Mouse (Mus musculus): ENCODE data around the gene Psg16.
"Not testable (repeated sequence)": the region's sequence is repeated elsewhere in the genome, so short reads cannot be mapped to it uniquely, and the experiment has no call there.

The Psg16 gene

GRCm38 (mm10) chr7:17090058-17090585 is 16.3 kb downstream of the Psg16 start:
- no peak for DNase-seq (ENCODE audit: low spot score in 2 of 2)

DNA sequence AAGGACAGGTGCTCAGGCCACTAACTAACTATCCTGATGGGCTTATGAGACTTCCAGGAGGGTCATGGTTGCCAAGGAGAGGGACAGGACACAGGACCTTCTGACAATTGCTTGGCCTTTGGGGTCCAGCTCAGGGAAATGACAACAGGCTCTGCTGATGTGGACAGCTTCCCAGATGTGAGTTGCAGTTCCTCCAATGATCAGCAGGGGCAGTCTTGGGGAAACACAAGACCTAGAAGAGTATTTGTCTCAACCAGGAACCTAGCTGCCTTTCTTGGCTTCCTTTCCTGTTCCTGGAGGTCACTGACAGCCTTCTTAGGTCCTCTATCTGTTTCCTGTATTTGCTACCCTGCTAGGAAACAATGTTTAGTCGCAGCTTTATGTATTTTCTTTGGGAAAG is 17.4 kb downstream of the Psg16 start:
- peak in 1 of 2 experiments; percentile 52 for DNase-seq (ENCODE audit: low spot score in 2 of 2)

DNA sequence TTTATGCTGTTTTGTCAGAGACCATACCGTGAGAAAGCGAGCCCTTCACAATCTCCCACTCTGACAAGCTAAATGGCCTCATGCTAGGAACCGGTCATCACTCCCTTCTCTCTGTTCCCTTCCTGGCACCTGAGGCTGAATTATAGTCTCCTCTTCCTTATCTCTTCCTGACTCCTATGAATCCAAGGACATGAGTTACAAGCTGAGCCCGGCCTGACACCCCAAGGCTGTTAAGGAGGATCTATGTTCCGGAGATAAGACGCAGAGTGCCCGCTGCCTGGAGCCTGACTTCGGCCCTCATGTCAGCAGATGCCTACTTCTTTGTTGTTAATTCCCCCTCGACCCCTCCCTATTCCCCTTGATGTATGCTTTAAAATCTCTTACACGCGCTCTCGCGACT is 27.8 kb downstream of the Psg16 start:
- not testable (repeated sequence) for DNase-seq (ENCODE audit: low spot score in 2 of 2)

DNA sequence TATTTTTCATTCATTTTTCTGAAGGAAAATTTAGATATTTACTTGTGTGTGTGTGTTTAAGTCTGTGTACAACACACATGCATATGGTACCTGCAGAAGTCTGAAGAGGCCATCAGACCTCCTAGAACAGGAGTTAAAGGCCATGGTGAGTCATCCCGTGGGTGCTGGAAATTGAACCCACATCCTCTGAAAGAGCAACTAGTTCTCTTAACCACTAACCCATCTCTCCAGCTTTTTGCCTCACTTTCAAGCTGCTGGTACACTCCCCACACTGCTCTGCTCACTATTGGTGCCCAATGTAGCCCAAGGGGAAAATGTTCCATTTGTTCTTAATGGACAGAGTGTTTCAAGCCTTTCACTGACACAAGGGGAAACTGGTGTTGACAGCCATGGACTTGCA is 61.5 kb downstream of the Psg16 start:
- DNase-seq (ENCODE audit: low spot score in 2 of 2) = no peak

- DNase-seq (ENCODE audit: low spot score in 2 of 2) = no peak
Measured at GRCm38 (mm10) chr7:17149931-17150330, 76.1 kb downstream of the Psg16 start, which contains the start of gene Ceacam3. TSS of gene Ceacam3 (plus strand) at chr7:17150282.

DNA sequence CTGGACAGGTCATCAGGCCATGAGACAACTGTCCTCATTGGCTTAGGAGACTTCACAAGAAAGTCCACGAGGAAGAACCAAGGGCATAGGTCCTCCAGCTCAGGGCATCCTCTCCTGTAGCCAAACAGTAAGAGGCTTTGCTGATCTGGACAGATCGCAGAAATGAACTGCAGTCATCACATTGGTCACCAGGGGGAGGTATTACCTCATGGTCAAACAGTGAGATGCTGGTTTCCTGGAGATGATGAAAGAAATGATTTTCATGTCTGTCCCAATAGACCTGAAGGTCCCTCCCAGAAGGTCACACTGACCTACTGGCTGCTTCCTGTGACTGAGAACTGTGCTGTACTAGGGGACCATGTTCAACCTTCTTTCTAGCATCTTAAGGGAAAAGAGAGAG is 81.8 kb downstream of the Psg16 start:
- DNase-seq (ENCODE audit: low spot score in 2 of 2) = peak in 1 of 2 experiments; percentile 30

- DNase-seq (ENCODE audit: low spot score in 2 of 2) = no peak
Measured at GRCm38 (mm10) chr7:17156885-17157677, 83.2 kb downstream of the Psg16 start.

DNA sequence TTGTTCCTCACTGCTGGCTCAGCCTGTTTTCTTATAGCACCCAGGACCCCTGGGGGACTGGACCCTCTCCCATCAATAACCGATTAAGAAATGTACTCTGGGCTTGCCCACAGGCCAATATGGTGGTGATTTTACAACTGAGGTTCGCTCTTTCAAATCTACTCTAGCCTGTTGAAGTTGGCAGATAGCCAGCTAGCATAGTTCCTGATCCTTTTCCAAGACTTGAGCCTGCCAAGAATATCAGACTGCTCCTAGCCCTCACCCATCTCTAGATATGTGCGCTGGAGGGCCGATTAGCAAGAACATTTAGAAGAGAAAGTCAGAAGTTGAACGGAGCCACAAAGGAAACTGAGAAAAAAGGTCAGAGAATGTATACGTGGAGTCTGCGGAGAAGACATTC is 85.2 kb downstream of the Psg16 start:
- no peak for DNase-seq (ENCODE audit: low spot score in 2 of 2)

DNA sequence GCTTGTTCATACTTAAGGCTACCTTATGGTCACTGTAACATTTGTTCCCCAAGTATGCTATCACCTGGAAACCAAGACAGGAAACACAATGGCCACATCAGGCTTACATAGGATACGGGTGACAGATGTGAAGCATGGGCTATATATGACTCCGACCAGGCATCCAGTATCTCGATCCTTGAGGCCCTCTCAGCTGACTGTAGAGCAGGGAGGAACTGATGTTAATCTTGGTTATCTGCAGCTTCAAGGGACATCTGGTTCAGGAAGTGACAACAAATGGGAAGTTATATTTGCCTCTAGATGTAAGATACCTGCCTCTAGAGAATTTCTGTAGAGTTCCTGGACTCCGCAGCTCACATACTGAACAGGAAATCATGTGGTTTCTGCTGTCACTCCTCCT is 98.0 kb downstream of the Psg16 start:
- DNase-seq (ENCODE audit: low spot score in 2 of 2) = no peak

Measured in spleen, postnatal 10 days (tissue).